In the genomic region with DNA sequence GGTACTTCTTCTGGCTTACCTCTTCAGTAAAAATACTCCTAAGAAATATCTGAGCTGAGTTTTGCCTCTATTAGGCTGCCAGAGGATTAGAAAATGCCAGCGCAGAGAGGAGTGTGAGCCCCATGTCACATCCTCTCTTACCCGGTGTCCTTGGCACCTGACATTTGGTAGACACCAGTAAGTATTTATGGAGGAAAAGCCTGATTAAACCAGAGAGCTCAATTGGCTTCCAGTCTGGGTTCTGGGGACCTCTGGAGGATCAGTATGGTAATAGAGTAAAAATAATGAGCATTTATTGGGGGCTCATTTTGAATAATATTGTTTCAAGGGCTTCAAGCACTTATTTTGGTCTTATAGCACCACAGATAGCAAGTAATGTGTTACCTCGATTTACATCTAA, we compare ENCODE assay signal across 21 mouse cellular contexts. TPM values are rescaled to one million over a fixed set of nuclear protein-coding genes. Genes with fewer than 3 reads are reported as not detected.
DNase-seq lines count a peak whose midpoint lies in the region; TF ChIP-seq lines count a peak whose summit lies in the region.
"Had no signal": no experiment of that assay in that cellular context is flagged by ENCODE, and none has a peak within 500 bp of the region (broad histone marks: within the 10 kb centered on the region; RNA-seq: fewer than 3 reads in every experiment).

No protein-coding gene starts in this region.

- peak; percentile 63 for TF ChIP-seq CTCF in heart, adult 2 months (IDR thresholded peaks at IDR 0.05)

- H3K9ac ChIP-seq in heart, adult 2 months (ENCODE audit: low read depth, low read length): no peak overlapping the region
- H3K9ac ChIP-seq: embryonic facial prominence, embryonic 13.5 days; liver, embryonic 12.5 days; lung, embryonic 15.5 days had no signal

- no peaks in the 10 kb centered on the region for H3K79me2 ChIP-seq in heart, adult 2 months (replicated peaks; ENCODE audit: control insufficient read depth, insufficient read depth, low read length)

- intact Hi-C loops in heart, adult 2 months (cut with DNase I): loop anchor here (1.0 to 10.0 kb wide), 2 partner anchors 206 to 381 kb away; no protein-coding TSS in a partner anchor
- intact Hi-C loops in heart, postnatal 25 days (cut with DNase I): loop anchor here (5.0 kb wide), 1 partner anchor 208 kb away; no protein-coding TSS in a partner anchor

- TF ChIP-seq POLR2A in heart, adult 2 months (IDR thresholded peaks at IDR 0.05; ENCODE audit: insufficient read depth, low read depth, low read length): no peak

- H3K4me3 ChIP-seq in heart, adult 2 months: no peak overlapping the region
- H3K4me3 ChIP-seq: embryonic facial prominence, embryonic 13.5 days; limb, embryonic 10.5 days; liver, embryonic 12.5 days; lung, embryonic 15.5 days had no signal

- no peak for TF ChIP-seq EP300 in heart, adult 2 months (IDR thresholded peaks at IDR 0.05; ENCODE audit: insufficient read depth, low read depth, low read length)

- peak; percentile 20 for DNase-seq in adrenal gland, postnatal 10 days
- DNase-seq in adrenal gland, adult 18-20 months (ENCODE audit: low spot score in 2 of 2): no peak
- DNase-seq in heart, adult 2 months: no peak
- DNase-seq in heart, postnatal 25 days (ENCODE audit: low spot score): no peak
- peak; percentile 2 for DNase-seq in layer of hippocampus, adult 9-11 months
- no peak for DNase-seq in layer of hippocampus, postnatal 36 days
- DNase-seq in adrenal gland, postnatal 36 days: peak; percentile 10 to 15
- DNase-seq in spleen, postnatal 14 days (ENCODE audit: low spot score in 2 of 2): no peak
- DNase-seq: cerebellum, adult 11-12 months; gastrocnemius, postnatal 36 days; kidney, adult 8-10 months; midbrain, embryonic 14.5 days; retina, postnatal 1 day; right cerebral cortex, postnatal 4 days had no signal

- 57% methylated on average over 3 of the region's 3 CpGs for WGBS in heart, adult 2 months

- no peaks in the 10 kb centered on the region for H3K4me1 ChIP-seq in heart, adult 2 months (ENCODE audit: control insufficient read depth, insufficient read depth, low read length)
- H3K4me1 ChIP-seq: embryonic facial prominence, embryonic 13.5 days; limb, embryonic 10.5 days; liver, embryonic 12.5 days; lung, embryonic 15.5 days had no signal

- H3K27ac ChIP-seq in heart, adult 2 months: no peak overlapping the region
- H3K27ac ChIP-seq: embryonic facial prominence, embryonic 13.5 days; limb, embryonic 10.5 days; liver, embryonic 12.5 days; lung, embryonic 15.5 days had no signal

- H3K36me3 ChIP-seq in heart, adult 2 months (ENCODE audit: control insufficient read depth, insufficient read depth, low read length): no peaks in the 10 kb centered on the region; the same call in 1 of the 2 replicates
- H3K36me3 ChIP-seq: embryonic facial prominence, embryonic 13.5 days; limb, embryonic 10.5 days; liver, embryonic 12.5 days; lung, embryonic 15.5 days had no signal

- no peaks in the 10 kb centered on the region for H3K27me3 ChIP-seq in heart, adult 2 months (ENCODE audit: control insufficient read depth, insufficient read depth, low read length)
- H3K27me3 ChIP-seq: CH12.LX; embryonic facial prominence, embryonic 13.5 days; liver, embryonic 12.5 days; lung, embryonic 15.5 days had no signal

RNA-seq across cellular contexts. Expression of a gene that starts 39.6 kb away (rescaled TPM):
- under 1 TPM in 1 of 2 experiments, not detected in 1; 0.12 TPM for total RNA-seq in adrenal gland, postnatal 10 days (2021)
- under 1 TPM; 0.03 to 0.26 TPM for total RNA-seq in adrenal gland, adult 18-20 months (2021)
- total RNA-seq in heart, adult 2 months (2021): not detected
- 0.59 TPM in 1 of 2 replicates, not detected in the other for polyA plus RNA-seq in heart, adult 2 months (2012; rRNA removed)
- total RNA-seq in heart, postnatal 25 days (2021): not detected
- total RNA-seq in layer of hippocampus, postnatal 36 days (2021): under 1 TPM; 0.07 to 0.46 TPM
- under 1 TPM; 0.16 to 0.20 TPM for total RNA-seq in adrenal gland, postnatal 36 days (2021)
- total RNA-seq: CH12.LX; megakaryocyte progenitor cell, adult 5-6 weeks; neutrophil, adult 5-6 weeks had no signal
- polyA plus RNA-seq: embryonic facial prominence, embryonic 13.5 days; limb, embryonic 10.5 days; liver, embryonic 12.5 days had no signal

RNA-seq across cellular contexts. Expression of a gene that starts 46.7 kb away (rescaled TPM):
- total RNA-seq in adrenal gland, postnatal 10 days (2021): 10 to 100 TPM; 35.8 to 43.8 TPM
- total RNA-seq in adrenal gland, adult 18-20 months (2021): 100 to 1,000 TPM in 1 of 2 experiments, 10 to 100 TPM in 1; 74.7 to 102 TPM
- 10 to 100 TPM; 22.2 to 24.1 TPM for total RNA-seq in heart, adult 2 months (2021)
- polyA plus RNA-seq in heart, adult 2 months (2012; rRNA removed): 29.9 and 38.1 TPM in 2 replicates
- 10 to 100 TPM; 19.5 to 23.2 TPM for total RNA-seq in heart, postnatal 25 days (2021)
- 10 to 100 TPM; 11.2 to 11.9 TPM for total RNA-seq in layer of hippocampus, postnatal 36 days (2021)
- 10 to 100 TPM; 94.4 to 98.7 TPM for total RNA-seq in adrenal gland, postnatal 36 days (2021)
- total RNA-seq: CH12.LX had no signal

Comparison
In these comparisons a context has a peak if more than half of its experiments do, and no peak if none do; other contexts are left out.
1. DNase-seq: peak in adrenal gland, postnatal 10 days (single experiment), layer of hippocampus, adult 9-11 months (single experiment) and adrenal gland, postnatal 36 days (2 of 2); none in adrenal gland, adult 18-20 months (0 of 2), heart, adult 2 months (0 of 2), heart, postnatal 25 days (single experiment), layer of hippocampus, postnatal 36 days (0 of 2) and spleen, postnatal 14 days (0 of 2).